Mouse (Mus musculus) MEL (cell line): ENCODE data around the gene Rapgef4. TPM values are rescaled to one million over a fixed set of nuclear protein-coding genes. Genes with fewer than 3 reads are reported as not detected.

Experiments
- DNase-seq: peaks from one replicate; pipeline ENCODE4 v3.0.0; 2011; ENCODE audit warnings: low read depth, low spot score
- H3K27ac ChIP-seq: 2 replicates; pipeline ENCODE4 v1.5.1; 2012; ENCODE audit warnings: low read depth, mild to moderate bottlenecking, control low read depth, low read length, moderate library complexity; ENCODE audit not compliant: control insufficient read depth
- H3K27me3 ChIP-seq, 2 experiments: fragments of 150-350 bp in 1 of 2; sonication (generic) in 1 of 2; 2 replicates each; pipeline ENCODE4 v1.6.1; 2012; ENCODE audit warnings: low read length in 2 of 2, mild to moderate bottlenecking in 2 of 2, improper control_type of control experiment in 1 of 2, moderate library complexity in 1 of 2; ENCODE audit not compliant: insufficient read depth in 2 of 2, control insufficient read depth in 1 of 2
- H3K36me3 ChIP-seq, 2 experiments: 2 replicates each; pipeline ENCODE4 v1.6.1; 2012 to 2014; ENCODE audit warnings: low read length in 2 of 2, improper control_type of control experiment in 1 of 2, inconsistent platforms in 1 of 2, mild to moderate bottlenecking in 1 of 2; ENCODE audit not compliant: insufficient read depth in 2 of 2, control insufficient read depth in 1 of 2
- H3K4me1 ChIP-seq, 2 experiments: fragments of 150-350 bp in 1 of 2; sonication (generic) in 1 of 2; 2 replicates each; pipeline ENCODE4 v1.6.1; 2012; ENCODE audit warnings: low read length in 2 of 2, improper control_type of control experiment in 1 of 2, mild to moderate bottlenecking in 1 of 2; ENCODE audit not compliant: insufficient read depth in 2 of 2, control insufficient read depth in 1 of 2
- H3K4me3 ChIP-seq, 2 experiments: fragments of 150-350 bp in 1 of 2; sonication (generic) in 1 of 2; 2 replicates each; pipeline ENCODE4 v1.5.1; 2012; ENCODE audit warnings: low read depth in 2 of 2, low read length in 2 of 2, mild to moderate bottlenecking in 2 of 2, moderate library complexity in 2 of 2, control low read depth in 1 of 2, improper control_type of control experiment in 1 of 2; ENCODE audit not compliant: control insufficient read depth in 1 of 2, insufficient read depth in 1 of 2
- H3K79me2 ChIP-seq: 2 replicates; pipeline ENCODE4 v1.6.1; 2012; ENCODE audit warnings: mild to moderate bottlenecking, low read length, moderate library complexity; ENCODE audit not compliant: control insufficient read depth, poor library complexity, insufficient read depth
- H3K9ac ChIP-seq: 2 replicates; pipeline ENCODE4 v1.6.1; 2012; ENCODE audit warnings: low read depth, mild to moderate bottlenecking, control low read depth, low read length, moderate library complexity; ENCODE audit not compliant: control insufficient read depth, poor library complexity, severe bottlenecking
- H3K9me3 ChIP-seq: fragments of 150-350 bp; sonication (generic); replicated peaks from 2 replicates; pipeline ENCODE4 v1.6.1; 2012; ENCODE audit warnings: mild to moderate bottlenecking, low read length, improper control_type of control experiment, moderate library complexity; ENCODE audit not compliant: insufficient read depth
- BHLHE40 ChIP-seq: IDR thresholded peaks from 2 replicates; pipeline ENCODE4 v1.6.1; 2012; ENCODE audit warnings: low read depth, mild to moderate bottlenecking, inconsistent platforms, low read length, improper control_type of control experiment, borderline replicate concordance
- CHD1 ChIP-seq: IDR thresholded peaks from 2 replicates; pipeline ENCODE4 v1.6.1; 2012; ENCODE audit warnings: low read depth, mild to moderate bottlenecking, inconsistent platforms, low read length, improper control_type of control experiment
- CHD2 ChIP-seq: IDR thresholded peaks from 2 replicates; pipeline ENCODE4 v1.6.1; 2011; ENCODE audit warnings: low read length, improper control_type of control experiment
- CTCF ChIP-seq, 3 experiments: IDR thresholded peaks in 2 of 3; conservative IDR thresholded peaks in 1 of 3; 2 replicates each; pipeline ENCODE4 v1.5.1; 2011 to 2012; ENCODE audit warnings: low read length in 3 of 3, low read depth in 2 of 3, mild to moderate bottlenecking in 2 of 3, improper control_type of control experiment in 1 of 3, inconsistent platforms in 1 of 3, mixed read lengths in 1 of 3, moderate library complexity in 1 of 3; ENCODE audit not compliant: control insufficient read depth in 1 of 3, insufficient read depth in 1 of 3, poor library complexity in 1 of 3, severe bottlenecking in 1 of 3
- E2F4 ChIP-seq: IDR thresholded peaks from 2 replicates; pipeline ENCODE4 v1.6.1; 2011; ENCODE audit warnings: low read depth, low read length, improper control_type of control experiment, borderline replicate concordance
- ELF1 ChIP-seq: IDR thresholded peaks from 2 replicates; pipeline ENCODE4 v1.6.1; 2014; ENCODE audit warnings: low read depth, mild to moderate bottlenecking, inconsistent platforms, low read length, improper control_type of control experiment, moderate library complexity
- EP300 ChIP-seq, 2 experiments: IDR thresholded peaks; 2 replicates each; pipeline ENCODE4 v1.6.1; 2011; ENCODE audit warnings: improper control_type of control experiment in 2 of 2, low read length in 2 of 2, low read depth in 1 of 2, mild to moderate bottlenecking in 1 of 2
- ETS1 ChIP-seq: IDR thresholded peaks from 2 replicates; pipeline ENCODE4 v1.6.1; 2012; ENCODE audit warnings: low read depth, mild to moderate bottlenecking, inconsistent platforms, low read length, improper control_type of control experiment, moderate library complexity
- GABPA ChIP-seq: IDR thresholded peaks from 2 replicates; pipeline ENCODE4 v1.6.1; 2012; ENCODE audit warnings: low read depth, mild to moderate bottlenecking, inconsistent platforms, low read length, improper control_type of control experiment, moderate library complexity
- GATA1 ChIP-seq: IDR thresholded peaks from 2 replicates; pipeline ENCODE4 v1.6.1; 2011; ENCODE audit warnings: low read depth, low read length, improper control_type of control experiment
- JUND ChIP-seq: IDR thresholded peaks from 2 replicates; pipeline ENCODE4 v1.6.1; 2011; ENCODE audit warnings: low read depth, mild to moderate bottlenecking, improper control_type of control experiment, low read length
- KAT2A ChIP-seq: conservative IDR thresholded peaks from 2 replicates; pipeline ENCODE4 v1.6.1; 2012; ENCODE audit warnings: low read depth, low read length, improper control_type of control experiment, inconsistent platforms
- MYB ChIP-seq: IDR thresholded peaks from 2 replicates; pipeline ENCODE4 v1.6.1; 2011; ENCODE audit warnings: mild to moderate bottlenecking, low read depth, low read length, improper control_type of control experiment
- POLR2AphosphoS2 ChIP-seq: IDR thresholded peaks from 2 replicates; pipeline ENCODE4 v1.6.1; 2011; ENCODE audit warnings: low read length, improper control_type of control experiment
- POLR2AphosphoS5 ChIP-seq: IDR thresholded peaks from 2 replicates; pipeline ENCODE4 v1.6.1; 2012; ENCODE audit warnings: low read depth, borderline replicate concordance, mild to moderate bottlenecking, inconsistent platforms, low read length, moderate library complexity, mixed read lengths
- RCOR1 ChIP-seq: IDR thresholded peaks from 2 replicates; pipeline ENCODE4 v1.6.1; 2012; ENCODE audit warnings: low read depth, mild to moderate bottlenecking, inconsistent platforms, low read length, improper control_type of control experiment
- SMC3 ChIP-seq: IDR thresholded peaks from 2 replicates; pipeline ENCODE4 v1.6.1; 2011; ENCODE audit warnings: low read depth, low read length, improper control_type of control experiment
- TAL1 ChIP-seq: IDR thresholded peaks from 2 replicates; pipeline ENCODE4 v1.6.1; 2012; ENCODE audit warnings: mild to moderate bottlenecking, inconsistent platforms, low read length, moderate library complexity, mixed read lengths
- TBP ChIP-seq: IDR thresholded peaks from 2 replicates; pipeline ENCODE4 v1.8.0; 2011; ENCODE audit warnings: low read depth, low read length, improper control_type of control experiment
- TCF12 ChIP-seq: IDR thresholded peaks from 2 replicates; pipeline ENCODE4 v1.6.1; 2014; ENCODE audit warnings: low read depth, mild to moderate bottlenecking, inconsistent platforms, low read length, improper control_type of control experiment, moderate library complexity
- UBTF ChIP-seq: IDR thresholded peaks from 2 replicates; pipeline ENCODE4 v1.6.1; 2012; ENCODE audit warnings: low read depth, mild to moderate bottlenecking, inconsistent platforms, low read length, improper control_type of control experiment, moderate library complexity, borderline replicate concordance; ENCODE audit not compliant: insufficient read depth
- USF1 ChIP-seq: IDR thresholded peaks from 2 replicates; pipeline ENCODE4 v1.6.1; 2014; ENCODE audit warnings: low read depth, mild to moderate bottlenecking, inconsistent platforms, low read length, improper control_type of control experiment, moderate library complexity
- ZC3H11A ChIP-seq: IDR thresholded peaks from 2 replicates; pipeline ENCODE4 v1.6.1; 2012; ENCODE audit warnings: low read depth, mild to moderate bottlenecking, inconsistent platforms, low read length, improper control_type of control experiment
- ZKSCAN1 ChIP-seq: IDR thresholded peaks from 2 replicates; pipeline ENCODE4 v1.6.1; 2012; ENCODE audit warnings: low read depth, mild to moderate bottlenecking, inconsistent platforms, low read length, improper control_type of control experiment, moderate library complexity
- ZMIZ1 ChIP-seq: IDR thresholded peaks from 2 replicates; pipeline ENCODE4 v1.6.1; 2012; ENCODE audit warnings: low read depth, mild to moderate bottlenecking, inconsistent platforms, low read length, improper control_type of control experiment, moderate library complexity
- ZNF384 ChIP-seq: IDR thresholded peaks from 2 replicates; pipeline ENCODE4 v1.6.1; 2012; ENCODE audit warnings: low read depth, mild to moderate bottlenecking, inconsistent platforms, low read length, improper control_type of control experiment
- polyA plus RNA-seq, 2 experiments: library from polyadenylated mRNA; stranded (reverse) in 1 of 2; unstranded in 1 of 2; fragments of >175 nt in 1 of 2; fragments of >200 nt in 1 of 2; gene quantifications; 2 replicates each; pipeline versions ENCODE4 v1.2.1 to v1.2.4; 2012; ENCODE audit warnings: low replicate concordance in 2 of 2, low read depth in 1 of 2; ENCODE audit not compliant: insufficient read length in 2 of 2, insufficient read depth in 1 of 2, missing spikeins in 1 of 2
- total RNA-seq: library from RNA; depleted of rRNA; stranded (reverse); fragments of 300-350 nt; gene quantifications from 2 replicates; pipeline ENCODE4 v1.2.3, GENCODE M21; 2012

Rapgef4 gene
- total and polyA plus RNA-seq, 3 experiments = not detected

- no peak for TF ChIP-seq ZKSCAN1
- TF ChIP-seq USF1 = no peak
- no peak for TF ChIP-seq JUND
- no peak for TF ChIP-seq POLR2AphosphoS2
- TF ChIP-seq CTCF (IDR thresholded peaks at IDR 0.05 in 2 of 3, conservative IDR thresholded peaks at IDR 0.05 in 1 of 3; ENCODE audit: control insufficient read depth in 1 of 3, insufficient read depth in 1 of 3, low read depth in 2 of 3, low read length in 3 of 3, poor library complexity in 1 of 3, severe bottlenecking in 1 of 3) = no peak
- TF ChIP-seq POLR2AphosphoS5 = no peak
- TF ChIP-seq BHLHE40 = no peak
- TF ChIP-seq TCF12 = no peak
- TF ChIP-seq ZMIZ1 = no peak
- TF ChIP-seq SMC3 = no peak
- TF ChIP-seq CHD1 = no peak
- TF ChIP-seq TBP = no peak
- TF ChIP-seq, all 39 proteins: peak for 0
- DNase-seq = no peak
- H3K79me2 ChIP-seq = no peaks in the 10 kb centered on the region
- H3K9ac ChIP-seq = no peak overlapping the region
- no peak overlapping the region for H3K4me3 ChIP-seq
- peaks cover 0 to under 1% of the 10 kb centered on the region in 2 experiments; a peak in 2 of 4 replicates for H3K27me3 ChIP-seq
- no peaks in the 10 kb centered on the region for H3K36me3 ChIP-seq
- no peaks in the 10 kb centered on the region for H3K9me3 ChIP-seq
- H3K4me1 ChIP-seq = no peaks in the 10 kb centered on the region
- H3K27ac ChIP-seq = no peak overlapping the region
These were observed 39.7 kb downstream of the Rapgef4 start for GRCm38 (mm10) chr2:72020755-72021154.

- H3K9ac ChIP-seq = no peak overlapping the region
- no peak for TF ChIP-seq RCOR1
- no peak for TF ChIP-seq GABPA
- TF ChIP-seq JUND = no peak
- no peaks in the 10 kb centered on the region for H3K79me2 ChIP-seq
- no peaks in the 10 kb centered on the region for H3K4me1 ChIP-seq
- DNase-seq = no peak
- peaks cover 0 to 2% of the 10 kb centered on the region in 2 experiments; a peak in 2 of 4 replicates for H3K27me3 ChIP-seq
- H3K4me3 ChIP-seq = no peak overlapping the region
- H3K9me3 ChIP-seq = no peaks in the 10 kb centered on the region
- no peaks in the 10 kb centered on the region for H3K36me3 ChIP-seq
- H3K27ac ChIP-seq = no peak overlapping the region
These were observed 40.4 kb downstream of the Rapgef4 start for GRCm38 (mm10) chr2:72021440-72021839.

- Histone ChIP-seq H3K79me2 (no peaks in the 10 kb centered on the region), H3K9ac (no peak overlapping the region), H3K9me3 (no peaks in the 10 kb centered on the region), H3K4me3 (no peak overlapping the region), H3K36me3 (no peaks in the 10 kb centered on the region), H3K27me3 (peaks cover 0 to 2% of the 10 kb centered on the region in 2 experiments; a peak in 2 of 4 replicates), H3K4me1 (no peaks in the 10 kb centered on the region), H3K27ac (no peak overlapping the region)
- no peak for TF ChIP-seq GATA1
- no peak for TF ChIP-seq ELF1
- no peak for TF ChIP-seq TBP
- no peak for TF ChIP-seq EP300 (IDR thresholded peaks at IDR 0.05; ENCODE audit: low read depth in 1 of 2, low read length in 2 of 2)
- no peak for TF ChIP-seq ZNF384
- TF ChIP-seq ZC3H11A = no peak
- TF ChIP-seq UBTF = no peak
- TF ChIP-seq KAT2A = no peak
- TF ChIP-seq CHD1 = no peak
- TF ChIP-seq TCF12 = no peak
- no peak for TF ChIP-seq TAL1
- TF ChIP-seq CHD2 = no peak
- no peak for TF ChIP-seq MYB
- no peak for TF ChIP-seq ETS1
- no peak for TF ChIP-seq ZMIZ1
- TF ChIP-seq USF1 = no peak
- TF ChIP-seq E2F4 = no peak
- no peak for TF ChIP-seq ZKSCAN1
- no peak for DNase-seq
These were observed 40.8 kb downstream of the Rapgef4 start for GRCm38 (mm10) chr2:72021845-72022244.
